Mouse (Mus musculus): ENCODE results near the gene Exoc5.
"Not testable (repeated sequence)": the region's sequence is repeated elsewhere in the genome, so short reads cannot be mapped to it uniquely, and the experiment has no call there.

Exoc5 gene

GRCm38 (mm10) chr14:49066274-49066823 is at the start of gene Exoc5:
Gene Exoc5, minus strand, starts transcription at chr14:49066653.
- DNase-seq: peak; percentile 97

GRCm38 (mm10) chr14:49091755-49092154 is 25.3 kb upstream of the Exoc5 start:
- DNase-seq: not testable (repeated sequence)

- DNase-seq: no peak
Observed at GRCm38 (mm10) chr14:49091277-49091676, 24.8 kb upstream of the Exoc5 start.

GRCm38 (mm10) chr14:49090102-49090501 is 23.6 kb upstream of the Exoc5 start:
- no peak for DNase-seq

GRCm38 (mm10) chr14:49089461-49090058 is 23.1 kb upstream of the Exoc5 start:
- DNase-seq: no peak

GRCm38 (mm10) chr14:49088155-49089048 is 21.9 kb upstream of the Exoc5 start:
- no peak for DNase-seq

- DNase-seq: no peak
Observed at GRCm38 (mm10) chr14:49086522-49086921, 20.1 kb upstream of the Exoc5 start.

- no peak for DNase-seq
Observed at GRCm38 (mm10) chr14:49078820-49079219, 12.4 kb upstream of the Exoc5 start.

GRCm38 (mm10) chr14:49074361-49074760 is 7.9 kb upstream of the Exoc5 start:
- DNase-seq: no peak

GRCm38 (mm10) chr14:49073896-49074295 is 7.4 kb upstream of the Exoc5 start:
- no peak for DNase-seq

GRCm38 (mm10) chr14:49072837-49073236 is 6.4 kb upstream of the Exoc5 start:
- DNase-seq: no peak

- DNase-seq: peak; percentile 66
Observed at GRCm38 (mm10) chr14:49065529-49066273, 752 bp downstream of the Exoc5 start, which contains the start of gene Ap5m1. Gene Ap5m1, plus strand, starts transcription at chr14:49066097.

- no peak for DNase-seq
Observed at GRCm38 (mm10) chr14:49063838-49064237, 2.6 kb downstream of the Exoc5 start.

GRCm38 (mm10) chr14:49049492-49049891 is 17.0 kb downstream of the Exoc5 start:
- no peak for DNase-seq

- no peak for DNase-seq
Observed at GRCm38 (mm10) chr14:49045610-49046009, 20.8 kb downstream of the Exoc5 start.

GRCm38 (mm10) chr14:49028991-49029390 is 37.5 kb downstream of the Exoc5 start:
- DNase-seq: no peak

GRCm38 (mm10) chr14:49027779-49028368 is 38.6 kb downstream of the Exoc5 start:
- no peak for DNase-seq

GRCm38 (mm10) chr14:49027040-49027778 is 39.2 kb downstream of the Exoc5 start:
- DNase-seq: no peak

GRCm38 (mm10) chr14:49019765-49020164 is 46.7 kb downstream of the Exoc5 start:
- DNase-seq: no peak

GRCm38 (mm10) chr14:49008399-49009189 is 57.9 kb downstream of the Exoc5 start:
- DNase-seq: no peak

- DNase-seq: no peak
Observed at GRCm38 (mm10) chr14:49007979-49008378, 58.5 kb downstream of the Exoc5 start.
